Mouse (Mus musculus) left cerebral cortex, postnatal 14 days (tissue): ENCODE results near the gene Cnpy3. TPM values are rescaled to one million over a fixed set of nuclear protein-coding genes. Genes with fewer than 3 reads are reported as not detected.

ENCODE experiments used
- DNase-seq, 2 experiments: peaks; one replicate each; pipeline ENCODE4 v3.0.0; 2021 to 2022; ENCODE audit warnings: low spot score in 2 of 2, mixed read lengths in 1 of 2
- intact Hi-C: fragments of 180-260 bp; cut with DNase I; formaldehyde crosslinking; loops from one replicate; pipeline ENCODE4 v1.15.1; 2025
- total RNA-seq, 2 experiments: library from RNA; stranded (reverse); gene quantifications; 2 replicates each; pipeline ENCODE4 v1.2.3; 2021

Gene Cnpy3
- total RNA-seq, 2 experiments from 2014 or later: 53.4 to 54.5 TPM

- no peak for DNase-seq
- intact Hi-C loops: no loop called here
These were observed 52.8 kb downstream of the Cnpy3 start for GRCm38 (mm10) chr17:46699245-46699644.

- intact Hi-C loops: no loop called here
- DNase-seq: no peak
These were observed 53.5 kb downstream of the Cnpy3 start for GRCm38 (mm10) chr17:46698515-46698914.

GRCm38 (mm10) chr17:46694517-46695063 is 57.4 kb downstream of the Cnpy3 start:
- DNase-seq: no peak
- intact Hi-C loops: no loop called here

DNA sequence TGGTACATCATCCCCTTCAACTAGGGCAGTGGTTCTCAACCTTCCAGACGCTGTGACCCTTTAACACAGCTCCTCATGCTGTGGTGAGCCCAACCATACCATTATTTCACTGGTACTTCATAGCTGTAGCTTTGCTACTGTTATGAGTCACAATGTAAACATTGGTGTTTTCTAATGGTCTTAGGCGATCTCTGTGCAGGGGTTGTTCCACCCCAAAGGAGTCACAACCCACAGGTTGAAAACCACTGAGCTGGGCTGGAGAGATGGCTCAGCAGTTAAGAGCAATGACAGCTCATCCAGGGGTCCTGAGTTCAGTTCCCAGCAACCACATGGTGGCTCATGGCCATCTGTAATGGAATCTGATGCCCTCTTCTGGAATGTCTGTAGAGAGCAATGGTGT is 60.6 kb downstream of the Cnpy3 start:
- DNase-seq: no peak
- intact Hi-C loops: no loop called here

GRCm38 (mm10) chr17:46690665-46691064 is 61.3 kb downstream of the Cnpy3 start:
- intact Hi-C loops: no loop called here
- DNase-seq: no peak

- intact Hi-C loops: no loop called here
- no peak for DNase-seq
These were observed 66.1 kb downstream of the Cnpy3 start for GRCm38 (mm10) chr17:46685913-46686312.

Other genes with a start within 250 kb of the Cnpy3 start
- 10 to 100 TPM; 49.3 to 50.8 TPM for gene Cul9, start 205.8 kb downstream of the Cnpy3 start, total RNA-seq
- gene Srf, start 196.0 kb downstream of the Cnpy3 start, total RNA-seq: 10 to 100 TPM; 52.0 to 65.9 TPM
- gene Ptk7, start 122.7 kb downstream of the Cnpy3 start, total RNA-seq: 10 to 100 TPM; 13.8 to 13.9 TPM
- gene Klc4, start 106.2 kb downstream of the Cnpy3 start, total RNA-seq: 10 to 100 TPM; 15.8 to 16.5 TPM
- 10 to 100 TPM; 45.6 to 54.2 TPM for gene Mrpl2, start 106.0 kb downstream of the Cnpy3 start, total RNA-seq
- 10 to 100 TPM; 30.2 to 33.4 TPM for gene Cul7, start 101.9 kb downstream of the Cnpy3 start, total RNA-seq
- 10 to 100 TPM; 14.1 to 15.7 TPM for gene Rrp36, start 77.9 kb downstream of the Cnpy3 start, total RNA-seq
- gene Mea1, start 73.4 kb downstream of the Cnpy3 start, total RNA-seq: 100 to 1,000 TPM; 105 to 120 TPM
- gene Klhdc3, start 71.3 kb downstream of the Cnpy3 start, total RNA-seq: 100 to 1,000 TPM; 200 to 204 TPM
- gene Ppp2r5d, start 47.1 kb downstream of the Cnpy3 start, total RNA-seq: 10 to 100 TPM; 85.4 to 90.8 TPM
- 10 to 100 TPM; 37.6 to 38.1 TPM for gene Pex6, start 40.8 kb downstream of the Cnpy3 start, total RNA-seq
- gene Gnmt, start 23.0 kb downstream of the Cnpy3 start, total RNA-seq: under 1 TPM; 0.57 TPM
- not detected for gene Ptcra, start 11.5 kb upstream of the Cnpy3 start, total RNA-seq
- gene 2310039H08Rik, start 20.4 kb upstream of the Cnpy3 start, total RNA-seq: 1 to 10 TPM; 9.5 to 9.6 TPM
- 10 to 100 TPM; 49.1 to 49.6 TPM for gene Rpl7l1, start 30.5 kb upstream of the Cnpy3 start, total RNA-seq
- 10 to 100 TPM; 39.9 to 42.7 TPM for gene Bicral, start 106.3 kb upstream of the Cnpy3 start, total RNA-seq
- 10 to 100 TPM; 33.1 to 39.8 TPM for gene Tbcc, start 138.5 kb upstream of the Cnpy3 start, total RNA-seq
- gene Prph2, start 158.2 kb upstream of the Cnpy3 start, total RNA-seq: not detected